Mouse (Mus musculus) cortical plate, adult 2 months (tissue): ENCODE measurements around the gene Slc17a7.
A peak's percentile ranks its signal among the peaks of the same experiment; 100 is the strongest.

Source experiments
- CTCF ChIP-seq: fragments of 200-500 bp; IDR thresholded peaks from 2 replicates; pipeline ENCODE4 v1.5.1; 2011; ENCODE audit warnings: mild to moderate bottlenecking, control low read depth, low read length; ENCODE audit not compliant: insufficient read depth; ENCODE audit errors: extremely low read depth
- POLR2A ChIP-seq: fragments of 200-500 bp; IDR thresholded peaks from 2 replicates; pipeline ENCODE4 v1.6.1; 2011; ENCODE audit warnings: mild to moderate bottlenecking, low read length, control low read depth; ENCODE audit not compliant: insufficient read depth; ENCODE audit errors: extremely low read depth

- TF ChIP-seq CTCF, result peak; percentile 81
- no peak for TF ChIP-seq POLR2A
Observed at GRCm38 (mm10) chr7:45135993-45136567, 27.7 kb upstream of the Slc17a7 start, which contains the start of the genes Gm45713 and Flt3l.
